Mouse (Mus musculus): Measurements from ENCODE around the gene Sema5a. TPM values are rescaled to one million over a fixed set of nuclear protein-coding genes. Genes with fewer than 3 reads are reported as not detected.

The Sema5a gene
- total and polyA plus RNA-seq, 3 experiments, result 0.17 to 0.27 (median 0.17) TPM

DNA sequence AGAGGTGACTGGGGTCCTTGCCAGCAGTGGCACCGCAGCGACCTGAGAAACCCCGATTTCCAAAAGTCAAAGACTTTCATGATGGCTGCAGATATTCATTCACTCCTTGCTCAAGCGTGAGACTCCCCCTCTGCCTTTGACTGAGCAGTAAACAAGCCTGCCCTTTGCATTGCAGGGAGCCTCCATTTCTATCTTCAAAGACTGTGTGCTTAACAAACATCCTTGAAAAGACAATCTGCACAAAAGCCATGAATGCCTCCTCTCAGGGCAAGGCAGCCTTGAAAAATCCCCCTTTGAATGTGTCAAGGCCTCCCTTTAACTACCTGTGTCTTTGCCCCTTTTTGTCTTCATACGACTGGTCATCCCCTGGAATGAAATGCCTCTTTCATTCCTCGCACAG lies 51.9 kb downstream of the Sema5a start:
- DNase-seq (ENCODE audit: extremely low read depth), result no peak
- in situ Hi-C loops (cut with MboI; ENCODE audit: low pct_ligation_motif_present, low pct_unique_long_range_greater_than_20kb, low sequenced_read_pairs), result no loop called here
- Histone ChIP-seq H3K4me1 (ENCODE audit: control insufficient read depth in 1 of 2, insufficient read depth in 2 of 2) (no peaks in the 10 kb centered on the region), H3K79me2 (replicated peaks; ENCODE audit: control insufficient read depth, extremely low read depth, insufficient read depth, poor library complexity, severe bottlenecking) (no peaks in the 10 kb centered on the region), H3K9me3 (replicated peaks; ENCODE audit: low read length) (no peaks in the 10 kb centered on the region), H3K4me2 (ENCODE audit: insufficient read depth, low read depth, poor library complexity, severe bottlenecking) (no peak overlapping the region), H3K36me3 (replicated peaks in 1 of 2; ENCODE audit: control insufficient read depth in 1 of 2, insufficient read depth in 1 of 2, low read length in 1 of 2) (no peaks in the 10 kb centered on the region), H3K27me3 (replicated peaks) (no peaks in the 10 kb centered on the region), H3K4me3 (replicated peaks in 1 of 3; ENCODE audit: low read depth in 2 of 3, low read length in 2 of 3, poor library complexity in 1 of 3) (no peak overlapping the region), H3K27ac (ENCODE audit: insufficient read depth, low read depth) (no peak overlapping the region), H3K9ac (ENCODE audit: insufficient read depth, low read depth) (no peak overlapping the region)
- TF ChIP-seq ZNF384 (IDR thresholded peaks at IDR 0.05; ENCODE audit: low read depth, low read length), result no peak
- dilution Hi-C loops (cut with MboI; ENCODE audit: extremely low pct_ligation_motif_present, extremely low pct_unique_long_range_greater_than_20kb, low sequenced_read_pairs), result no loop called here

DNA sequence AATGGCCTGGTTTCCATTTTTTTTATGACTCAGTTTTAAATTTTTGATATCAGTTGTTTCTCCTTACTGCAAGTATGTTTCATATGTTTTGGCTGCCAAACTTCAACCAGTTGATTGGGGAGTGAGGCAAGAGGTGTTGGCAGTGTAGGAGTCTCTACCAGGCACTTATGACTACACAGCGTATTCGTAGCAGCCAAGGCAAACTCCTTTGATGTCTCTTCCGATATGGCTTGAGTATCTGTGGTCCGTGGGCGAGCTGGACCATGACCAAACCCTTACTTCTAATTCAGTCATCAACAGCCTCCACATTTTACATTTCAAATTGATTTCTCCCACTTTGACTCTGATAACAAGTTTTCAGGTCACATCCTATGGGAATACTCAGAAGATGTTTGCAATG lies 52.7 kb downstream of the Sema5a start:
- Histone ChIP-seq H3K4me1 (ENCODE audit: control insufficient read depth in 1 of 2, insufficient read depth in 2 of 2) (no peaks in the 10 kb centered on the region), H3K9me3 (replicated peaks; ENCODE audit: low read length) (no peaks in the 10 kb centered on the region), H3K27me3 (replicated peaks) (no peaks in the 10 kb centered on the region), H3K9ac (ENCODE audit: insufficient read depth, low read depth) (no peak overlapping the region), H3K27ac (ENCODE audit: insufficient read depth, low read depth) (no peak overlapping the region), H3K79me2 (replicated peaks; ENCODE audit: control insufficient read depth, extremely low read depth, insufficient read depth, poor library complexity, severe bottlenecking) (no peaks in the 10 kb centered on the region), H3K36me3 (replicated peaks in 1 of 2; ENCODE audit: control insufficient read depth in 1 of 2, insufficient read depth in 1 of 2, low read length in 1 of 2) (no peaks in the 10 kb centered on the region), H3K4me2 (ENCODE audit: insufficient read depth, low read depth, poor library complexity, severe bottlenecking) (no peak overlapping the region), H3K4me3 (replicated peaks in 1 of 3; ENCODE audit: low read depth in 2 of 3, low read length in 2 of 3, poor library complexity in 1 of 3) (no peak overlapping the region)
- no peak for TF ChIP-seq NELFE (IDR thresholded peaks at IDR 0.05; ENCODE audit: low read depth, low read length)
- TF ChIP-seq ZKSCAN1 (IDR thresholded peaks at IDR 0.05; ENCODE audit: borderline replicate concordance, low read depth, low read length), result no peak
- TF ChIP-seq ETS1 (conservative IDR thresholded peaks at IDR 0.05; ENCODE audit: low read depth, low read length), result no peak
- TF ChIP-seq MXI1 (IDR thresholded peaks at IDR 0.05; ENCODE audit: low read depth, low read length), result no peak
- no peak for TF ChIP-seq UBTF (IDR thresholded peaks at IDR 0.05; ENCODE audit: low read depth, low read length)
- no peak for TF ChIP-seq TCF12 (IDR thresholded peaks at IDR 0.05; ENCODE audit: low read depth, low read length)
- TF ChIP-seq MYC (IDR thresholded peaks at IDR 0.05; ENCODE audit: low read depth, low read length), result no peak
- TF ChIP-seq GABPA (IDR thresholded peaks at IDR 0.05; ENCODE audit: insufficient replicate concordance, low read depth, low read length), result no peak
- TF ChIP-seq MAX (IDR thresholded peaks at IDR 0.05; ENCODE audit: low read length), result no peak
- TF ChIP-seq JUN (IDR thresholded peaks at IDR 0.05; ENCODE audit: insufficient read depth, low read depth, low read length), result no peak
- TF ChIP-seq IRF4 (IDR thresholded peaks at IDR 0.05; ENCODE audit: low read depth, low read length), result no peak
- TF ChIP-seq MAZ (IDR thresholded peaks at IDR 0.05; ENCODE audit: low read depth, low read length), result no peak
- no peak for TF ChIP-seq HCFC1 (IDR thresholded peaks at IDR 0.05; ENCODE audit: low read depth, low read length)
- TF ChIP-seq SIN3A (IDR thresholded peaks at IDR 0.05; ENCODE audit: low read length), result no peak
- no peak for TF ChIP-seq PAX5 (IDR thresholded peaks at IDR 0.05; ENCODE audit: low read length)
- DNase-seq (ENCODE audit: extremely low read depth), result no peak
- in situ Hi-C loops (cut with MboI; ENCODE audit: low pct_ligation_motif_present, low pct_unique_long_range_greater_than_20kb, low sequenced_read_pairs), result no loop called here
- dilution Hi-C loops (cut with MboI; ENCODE audit: extremely low pct_ligation_motif_present, extremely low pct_unique_long_range_greater_than_20kb, low sequenced_read_pairs), result no loop called here

Data from CH12.LX (cell line).